8 mouse cellular contexts compared by ENCODE assay signal in the genomic region with DNA sequence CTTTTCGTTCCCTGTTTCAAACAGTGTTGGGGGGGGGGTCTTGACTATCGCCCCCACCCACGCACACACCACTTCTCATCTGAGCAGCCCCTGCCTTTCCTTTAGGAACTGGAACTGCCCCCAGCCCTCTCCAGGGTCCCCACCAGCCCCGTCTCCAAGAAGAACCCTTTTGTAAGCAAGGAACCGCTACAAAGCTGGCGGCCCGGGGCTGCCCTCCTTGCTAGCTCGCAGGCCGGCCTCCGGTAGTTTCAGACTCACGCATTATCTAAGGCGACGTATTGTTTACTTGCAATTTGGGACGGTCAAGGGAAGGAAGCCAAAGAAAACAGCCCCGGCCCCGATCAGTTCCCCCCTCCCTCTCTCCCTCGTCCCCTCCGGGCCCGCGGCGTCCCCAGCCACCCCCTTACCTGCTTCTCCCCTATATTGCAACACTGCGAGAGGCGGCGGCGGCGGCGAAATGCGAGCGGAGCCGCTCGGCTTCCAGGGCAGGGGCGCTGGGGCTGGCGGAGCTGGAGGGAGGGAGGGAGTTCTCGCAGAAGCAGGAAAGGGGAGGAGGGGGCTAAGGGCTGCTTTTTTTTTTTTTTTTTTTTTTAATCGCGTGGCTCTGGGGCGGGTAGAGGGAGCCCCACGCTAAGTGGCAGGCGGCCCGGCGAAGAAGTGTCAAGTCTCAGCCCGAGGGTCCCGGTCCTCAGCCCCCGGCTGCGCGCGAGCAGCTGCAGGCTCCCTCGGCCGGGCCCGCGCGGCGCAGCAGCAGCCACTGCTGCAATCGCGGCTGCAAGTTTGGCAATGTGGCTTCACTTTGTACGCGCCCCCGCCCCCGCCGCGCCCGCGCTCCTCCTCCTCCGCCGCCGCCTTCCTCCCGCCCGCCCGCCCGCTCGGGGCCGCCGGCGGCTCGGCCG. TPM values are rescaled to one million over a fixed set of nuclear protein-coding genes. Genes with fewer than 3 reads are reported as not detected.
DNase-seq lines count a peak whose midpoint lies in the region; ATAC-seq lines count a peak whose summit lies in the region.

Lmo4 (minus strand) TSS at position 808 of the 899 bp plus-strand sequence.

- WGBS in embryonic facial prominence, embryonic 10.5 days: under 1% methylated on average over 72 of the region's 76 CpGs
- WGBS in limb, embryonic 13.5 days: 0% methylated on average over 60 of the region's 76 CpGs
- WGBS in midbrain, embryonic 14.5 days: under 1% methylated on average over 72 of the region's 76 CpGs

- no peaks in the 10 kb centered on the region for H3K9me3 ChIP-seq in embryonic facial prominence, embryonic 10.5 days
- no peaks in the 10 kb centered on the region for H3K9me3 ChIP-seq in limb, embryonic 13.5 days
- no peaks in the 10 kb centered on the region for H3K9me3 ChIP-seq in midbrain, embryonic 14.5 days (ENCODE audit: control insufficient read depth, low read length)

- H3K36me3 ChIP-seq in embryonic facial prominence, embryonic 10.5 days (replicated peaks): peaks cover 21% of the 10 kb centered on the region
- peaks cover 20% of the 10 kb centered on the region for H3K36me3 ChIP-seq in limb, embryonic 13.5 days
- no peaks in the 10 kb centered on the region for H3K36me3 ChIP-seq in midbrain, embryonic 14.5 days (ENCODE audit: control insufficient read depth, insufficient read depth, low read length)

- peak; percentile 84 for ATAC-seq in limb, embryonic 13.5 days (ENCODE audit: low FRiP score, low read depth)
- ATAC-seq in midbrain, embryonic 14.5 days (ENCODE audit: low FRiP score, low TSS enrichment): peak; percentile 79

- no peaks in the 10 kb centered on the region for H3K27me3 ChIP-seq in embryonic facial prominence, embryonic 10.5 days (replicated peaks; ENCODE audit: low read depth, poor library complexity, severe bottlenecking)
- H3K27me3 ChIP-seq in limb, embryonic 13.5 days: no peaks in the 10 kb centered on the region
- H3K27me3 ChIP-seq in midbrain, embryonic 14.5 days (ENCODE audit: control insufficient read depth, insufficient read depth, low read length): no peaks in the 10 kb centered on the region

- peak; percentile 81 for DNase-seq in right cerebral cortex, adult 18-20 months
- no peak for DNase-seq in right cerebral cortex, postnatal 25 days
- DNase-seq in embryonic facial prominence, embryonic 10.5 days (ENCODE audit: low spot score): peak; percentile 87
- peak; percentile 99 for DNase-seq in heart, adult 11 months
- DNase-seq in kidney, adult 11 months: peak; percentile 51
- DNase-seq in midbrain, embryonic 14.5 days: peak; percentile 88
- peak; percentile 67 to 70 for DNase-seq in spleen, postnatal 14 days (ENCODE audit: low spot score in 2 of 2)

- H3K4me3 ChIP-seq in embryonic facial prominence, embryonic 10.5 days: peak within 1 kb of the TSS; percentile 93
- peak within 1 kb of the TSS; percentile 72 for H3K4me3 ChIP-seq in limb, embryonic 13.5 days
- peak within 1 kb of the TSS; percentile 66 for H3K4me3 ChIP-seq in midbrain, embryonic 14.5 days (replicated peaks; ENCODE audit: low read depth, low read length)

- peak within 1 kb of the TSS; percentile 95 for H3K9ac ChIP-seq in limb, embryonic 13.5 days
- peak within 1 kb of the TSS; percentile 84 for H3K9ac ChIP-seq in midbrain, embryonic 14.5 days (replicated peaks; ENCODE audit: low read length)

- H3K4me2 ChIP-seq in limb, embryonic 13.5 days (replicated peaks): peak within 1 kb of the TSS; percentile 96
- H3K4me2 ChIP-seq in midbrain, embryonic 14.5 days (ENCODE audit: low read length): peak within 1 kb of the TSS; percentile 71

- H3K27ac ChIP-seq in embryonic facial prominence, embryonic 10.5 days (replicated peaks): peak within 1 kb of the TSS; percentile 99
- peak within 1 kb of the TSS; percentile 98 for H3K27ac ChIP-seq in limb, embryonic 13.5 days
- H3K27ac ChIP-seq in midbrain, embryonic 14.5 days (replicated peaks; ENCODE audit: low read depth, low read length): peak within 1 kb of the TSS; percentile 96

- H3K4me1 ChIP-seq in embryonic facial prominence, embryonic 10.5 days: peaks cover 37% of the 10 kb centered on the region
- peaks cover 29% of the 10 kb centered on the region for H3K4me1 ChIP-seq in limb, embryonic 13.5 days
- peaks cover 18% of the 10 kb centered on the region for H3K4me1 ChIP-seq in midbrain, embryonic 14.5 days (ENCODE audit: control insufficient read depth, insufficient read depth, low read length)

RNA-seq across cellular contexts. Expression of gene Lmo4, which starts in this region (rescaled TPM):
- 61.2 and 66.3 TPM in 2 replicates for polyA plus RNA-seq in embryonic facial prominence, embryonic 10.5 days (2016; fragmentation: Nextera tagmentation; extraction: Ambion mirVana)
- polyA plus RNA-seq in limb, embryonic 13.5 days (2015; fragmentation: Nextera tagmentation; extraction: Ambion mirVana): 87.5 and 94.4 TPM in 2 replicates
- 67.5 and 87.9 TPM in 2 replicates for polyA plus RNA-seq in midbrain, embryonic 14.5 days (2014; fragmentation: Nextera tagmentation; extraction: Ambion mirVana)
